Mouse (Mus musculus): ENCODE data around the gene Lzic. TPM values are rescaled to one million over a fixed set of nuclear protein-coding genes. Genes with fewer than 3 reads are reported as not detected.
"Not testable (repeated sequence)": the region's sequence is repeated elsewhere in the genome, so short reads cannot be mapped to it uniquely, and the experiment has no call there.

The Lzic gene
- polyA plus RNA-seq (2016; fragmentation: Nextera tagmentation; extraction: Ambion mirVana) = 38.1 and 46.4 TPM in 2 replicates

- peak; percentile 97 for DNase-seq (ENCODE audit: low spot score)
- Histone ChIP-seq H3K4me1 (peaks cover 21% of the 10 kb centered on the region; the same call in 1 of the 2 replicates), H3K9me3 (no peaks in the 10 kb centered on the region), H3K4me3 (peak within 1 kb of the TSS; percentile 92), H3K27ac (peak within 1 kb of the TSS; percentile 95), H3K27me3 (ENCODE audit: insufficient read depth, poor library complexity, severe bottlenecking) (no peaks in the 10 kb centered on the region), H3K36me3 (peaks cover 35% of the 10 kb centered on the region)
- WGBS = under 1% methylated on average over 60 of the region's 60 CpGs
Measured at GRCm38 (mm10) chr4:149485053-149485824, at the start of gene Lzic, which contains the start of gene Nmnat1. Gene Lzic (plus strand): TSS chr4:149485229. Gene Nmnat1 (minus strand): TSS chr4:149485202.

- no peak for DNase-seq (ENCODE audit: low spot score)
Measured at GRCm38 (mm10) chr4:149440576-149440975, 44.5 kb upstream of the Lzic start.

GRCm38 (mm10) chr4:149442436-149442835 lies 42.6 kb upstream of the Lzic start:
- H3K27ac ChIP-seq = no peak overlapping the region
- peaks cover 20% of the 10 kb centered on the region for H3K4me1 ChIP-seq
- H3K27me3 ChIP-seq (ENCODE audit: insufficient read depth, poor library complexity, severe bottlenecking) = no peaks in the 10 kb centered on the region
- WGBS = 57% methylated on average over 3 of the region's 3 CpGs
- no peaks in the 10 kb centered on the region for H3K9me3 ChIP-seq
- no peak overlapping the region for H3K4me3 ChIP-seq
- no peak for DNase-seq (ENCODE audit: low spot score)
- H3K36me3 ChIP-seq = no peaks in the 10 kb centered on the region

More at GRCm38 (mm10) chr4:149440576-149440975, 44.5 kb upstream of the Lzic start:
- Histone ChIP-seq H3K36me3 (no peaks in the 10 kb centered on the region), H3K9me3 (no peaks in the 10 kb centered on the region), H3K4me3 (no peak overlapping the region), H3K27me3 (ENCODE audit: insufficient read depth, poor library complexity, severe bottlenecking) (no peaks in the 10 kb centered on the region), H3K27ac (no peak overlapping the region), H3K4me1 (peaks cover 11% of the 10 kb centered on the region)
- WGBS = 76% methylated on average over 8 of the region's 8 CpGs

GRCm38 (mm10) chr4:149444465-149444864 lies 40.6 kb upstream of the Lzic start:
- 63% methylated on average over 1 of the region's 1 CpGs for WGBS
- Histone ChIP-seq H3K36me3 (no peaks in the 10 kb centered on the region), H3K4me3 (no peak overlapping the region; the same call in 1 of the 2 replicates), H3K4me1 (peaks cover 20% of the 10 kb centered on the region), H3K27me3 (ENCODE audit: insufficient read depth, poor library complexity, severe bottlenecking) (no peaks in the 10 kb centered on the region), H3K27ac (peak overlapping the region; percentile 92), H3K9me3 (no peaks in the 10 kb centered on the region)
- DNase-seq (ENCODE audit: low spot score) = no peak

GRCm38 (mm10) chr4:149444964-149445701 lies 39.9 kb upstream of the Lzic start:
- peaks cover 20% of the 10 kb centered on the region for H3K4me1 ChIP-seq
- H3K4me3 ChIP-seq = peak overlapping the region; percentile 52
- peak overlapping the region; percentile 92 for H3K27ac ChIP-seq
- H3K36me3 ChIP-seq = no peaks in the 10 kb centered on the region
- peak; percentile 97 for DNase-seq (ENCODE audit: low spot score)
- no peaks in the 10 kb centered on the region for H3K9me3 ChIP-seq
- no peaks in the 10 kb centered on the region for H3K27me3 ChIP-seq (ENCODE audit: insufficient read depth, poor library complexity, severe bottlenecking)
- WGBS = under 1% methylated on average over 36 of the region's 36 CpGs

- Histone ChIP-seq H3K27me3 (ENCODE audit: insufficient read depth, poor library complexity, severe bottlenecking) (no peaks in the 10 kb centered on the region), H3K27ac (peak overlapping the region; percentile 92), H3K4me1 (peaks cover 20% of the 10 kb centered on the region), H3K9me3 (no peaks in the 10 kb centered on the region), H3K36me3 (no peaks in the 10 kb centered on the region), H3K4me3 (peak overlapping the region; percentile 52)
- WGBS = 2% methylated on average over 11 of the region's 11 CpGs
- DNase-seq (ENCODE audit: low spot score) = peak; percentile 93
Measured at GRCm38 (mm10) chr4:149445868-149446267, 39.2 kb upstream of the Lzic start.

GRCm38 (mm10) chr4:149446309-149446708 lies 38.7 kb upstream of the Lzic start:
- no peaks in the 10 kb centered on the region for H3K36me3 ChIP-seq
- H3K4me3 ChIP-seq = peak overlapping the region; percentile 52
- H3K9me3 ChIP-seq = no peaks in the 10 kb centered on the region
- H3K27me3 ChIP-seq (ENCODE audit: insufficient read depth, poor library complexity, severe bottlenecking) = no peaks in the 10 kb centered on the region
- no peak for DNase-seq (ENCODE audit: low spot score)
- WGBS = 34% methylated on average over 1 of the region's 1 CpGs
- H3K4me1 ChIP-seq = peaks cover 20% of the 10 kb centered on the region
- H3K27ac ChIP-seq = peak overlapping the region; percentile 92

GRCm38 (mm10) chr4:149450636-149451035 lies 34.4 kb upstream of the Lzic start:
- WGBS = 83% methylated on average over 3 of the region's 3 CpGs
- H3K27ac ChIP-seq = no peak overlapping the region
- no peak overlapping the region for H3K4me3 ChIP-seq
- peaks cover 17% of the 10 kb centered on the region for H3K4me1 ChIP-seq
- no peaks in the 10 kb centered on the region for H3K27me3 ChIP-seq (ENCODE audit: insufficient read depth, poor library complexity, severe bottlenecking)
- no peaks in the 10 kb centered on the region for H3K9me3 ChIP-seq
- DNase-seq (ENCODE audit: low spot score) = no peak
- no peaks in the 10 kb centered on the region for H3K36me3 ChIP-seq

- Histone ChIP-seq H3K4me1 (peaks cover 8% of the 10 kb centered on the region; the same call in 1 of the 2 replicates), H3K9me3 (no peaks in the 10 kb centered on the region), H3K27ac (no peak overlapping the region), H3K4me3 (no peak overlapping the region), H3K27me3 (ENCODE audit: insufficient read depth, poor library complexity, severe bottlenecking) (no peaks in the 10 kb centered on the region), H3K36me3 (no peaks in the 10 kb centered on the region)
- 80% methylated on average over 4 of the region's 4 CpGs for WGBS
- no peak for DNase-seq (ENCODE audit: low spot score)
Measured at GRCm38 (mm10) chr4:149453656-149454055, 31.4 kb upstream of the Lzic start.

- no peak overlapping the region for H3K27ac ChIP-seq
- 80% methylated on average over 17 of the region's 17 CpGs for WGBS
- H3K27me3 ChIP-seq (ENCODE audit: insufficient read depth, poor library complexity, severe bottlenecking) = no peaks in the 10 kb centered on the region
- H3K36me3 ChIP-seq = no peaks in the 10 kb centered on the region
- peaks cover 8% of the 10 kb centered on the region; the same call in 1 of the 2 replicates for H3K4me1 ChIP-seq
- H3K4me3 ChIP-seq = no peak overlapping the region
- no peaks in the 10 kb centered on the region for H3K9me3 ChIP-seq
- no peak for DNase-seq (ENCODE audit: low spot score)
Measured at GRCm38 (mm10) chr4:149454263-149454662, 30.8 kb upstream of the Lzic start.

- 50% methylated on average over 8 of the region's 8 CpGs for WGBS
- DNase-seq (ENCODE audit: low spot score) = no peak
Measured at GRCm38 (mm10) chr4:149454879-149455278, 30.1 kb upstream of the Lzic start, which contains the start of gene Rbp7. Gene Rbp7 (minus strand): TSS chr4:149454978.

GRCm38 (mm10) chr4:149457163-149457562 lies 27.9 kb upstream of the Lzic start:
- not testable (repeated sequence) for H3K27me3 ChIP-seq (ENCODE audit: insufficient read depth, poor library complexity, severe bottlenecking); H3K4me3 ChIP-seq; H3K9me3 ChIP-seq; H3K36me3 ChIP-seq; DNase-seq (ENCODE audit: low spot score); H3K27ac ChIP-seq
- 79% methylated on average over 27 of the region's 27 CpGs for WGBS
- peaks cover 17% of the 10 kb centered on the region; the same call in 1 of the 2 replicates for H3K4me1 ChIP-seq

More at GRCm38 (mm10) chr4:149454879-149455278, 30.1 kb upstream of the Lzic start, which contains the start of gene Rbp7:
- Histone ChIP-seq H3K4me1 (peaks cover 8% of the 10 kb centered on the region; the same call in 1 of the 2 replicates), H3K4me3 (no peak within 1 kb of the TSS), H3K36me3 (no peaks in the 10 kb centered on the region), H3K9me3 (no peaks in the 10 kb centered on the region), H3K27me3 (ENCODE audit: insufficient read depth, poor library complexity, severe bottlenecking) (no peaks in the 10 kb centered on the region), H3K27ac (no peak within 1 kb of the TSS)
